Mouse (Mus musculus): ENCODE measurements around the gene Sgk2.
"Not testable (repeated sequence)": the region's sequence is repeated elsewhere in the genome, so short reads cannot be mapped to it uniquely, and the experiment has no call there.

Sgk2 gene

DNA sequence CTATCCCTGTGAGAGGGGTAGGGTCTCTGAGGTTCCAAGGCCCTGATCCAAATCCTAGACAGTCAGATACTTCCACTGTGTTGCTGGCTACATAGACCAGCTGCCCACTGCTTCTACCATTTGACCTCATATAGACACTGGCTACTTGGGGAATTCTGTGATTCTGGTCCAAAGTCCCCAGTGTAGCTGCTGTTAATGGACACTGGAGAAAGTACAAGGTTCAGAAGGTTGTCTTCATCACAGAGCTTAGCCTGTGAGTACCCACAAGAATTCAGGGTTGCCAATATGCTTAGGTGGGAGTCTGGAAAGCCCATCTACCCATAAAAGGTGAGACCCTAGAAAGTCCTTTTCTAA, 4.9 kb downstream of the Sgk2 start:
- no peak for DNase-seq

DNA sequence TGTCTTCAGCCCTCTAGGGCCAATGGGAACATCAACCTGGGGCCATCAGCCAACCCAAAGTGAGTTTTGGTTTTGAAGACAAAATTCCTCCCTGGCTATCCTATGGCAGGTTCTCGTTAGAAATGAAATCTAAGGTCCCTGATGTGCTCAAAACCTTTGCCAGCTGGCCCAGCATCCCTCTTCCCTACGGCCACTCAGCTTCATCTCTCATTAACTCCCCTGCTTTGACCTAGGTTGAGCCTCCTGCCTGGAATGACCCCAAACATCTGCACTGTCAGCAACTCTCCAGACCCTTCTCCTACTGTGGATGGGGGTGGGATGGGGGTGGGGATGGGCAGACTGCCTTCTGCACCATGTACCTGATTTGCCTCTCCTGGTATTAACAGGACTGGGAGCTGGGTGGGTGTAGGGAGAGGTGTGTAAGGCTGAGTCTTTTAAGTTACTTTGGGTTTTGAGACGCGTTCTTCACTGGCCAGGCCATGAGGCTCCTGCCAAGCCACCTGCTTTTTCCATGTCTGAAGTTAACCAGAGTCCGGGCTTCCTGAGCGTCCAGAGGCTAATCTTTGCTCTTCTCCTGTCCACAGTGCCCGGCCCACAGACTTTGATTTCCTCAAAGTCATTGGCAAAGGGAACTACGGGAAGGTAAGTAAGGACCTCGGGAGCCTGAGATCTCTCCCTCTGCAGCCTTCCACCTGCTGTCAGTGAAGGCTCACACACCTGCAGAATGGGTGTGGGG, 6.9 kb downstream of the Sgk2 start:
- DNase-seq: no peak

DNA sequence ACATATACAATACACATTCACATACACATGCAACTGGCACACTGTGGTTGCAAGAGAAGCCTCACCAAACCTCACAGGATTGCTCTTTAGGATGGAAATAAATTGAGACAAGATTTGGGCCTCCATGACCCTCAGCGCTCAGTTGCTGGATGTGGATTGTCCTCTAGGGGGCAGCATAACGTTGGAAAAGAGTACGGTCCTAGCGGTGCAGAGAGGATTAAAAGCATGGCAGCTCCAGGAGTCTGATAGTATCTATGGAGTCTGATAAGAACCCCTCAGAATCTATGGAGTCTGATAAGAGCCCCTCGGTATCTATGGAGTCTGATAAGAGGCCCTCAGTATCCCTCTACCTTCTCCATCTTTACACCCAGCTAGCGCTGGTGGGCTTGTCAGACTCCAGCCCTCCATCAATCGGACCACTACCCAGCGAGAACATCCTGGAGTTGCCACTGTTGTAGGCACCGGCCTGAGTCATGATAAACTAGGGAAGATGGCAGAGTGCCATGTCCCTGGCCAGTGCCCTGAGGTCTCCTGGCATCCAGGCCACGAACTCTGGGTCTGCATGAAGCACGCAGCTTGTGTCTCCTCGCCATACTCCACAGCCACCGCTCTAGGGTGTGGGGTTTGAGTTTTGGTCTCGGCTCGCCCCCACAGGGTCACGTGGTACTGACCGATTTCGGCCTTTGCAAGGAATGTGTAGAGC, 11.5 kb downstream of the Sgk2 start:
- peak; percentile 83 for DNase-seq

DNA sequence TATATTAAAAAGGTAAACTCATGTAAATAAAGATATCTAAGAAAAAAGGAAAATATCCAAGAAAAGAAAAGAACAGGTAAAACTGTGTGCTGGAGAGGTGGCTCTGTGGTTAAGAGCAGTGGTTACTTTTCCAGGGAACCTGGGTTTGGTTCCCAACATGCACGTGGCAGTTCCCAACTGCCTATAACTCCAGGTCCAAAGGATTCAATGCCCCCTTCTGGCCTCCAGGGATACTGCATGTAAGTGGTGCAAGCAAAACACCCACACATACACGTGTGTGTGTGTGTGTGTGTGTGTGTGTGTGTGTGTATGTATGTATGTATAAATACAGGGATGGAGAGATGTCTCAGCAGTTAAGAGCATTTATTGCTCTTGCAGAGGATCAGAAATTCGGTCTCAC, 12.6 kb downstream of the Sgk2 start:
- peak; percentile 78 for DNase-seq

DNA sequence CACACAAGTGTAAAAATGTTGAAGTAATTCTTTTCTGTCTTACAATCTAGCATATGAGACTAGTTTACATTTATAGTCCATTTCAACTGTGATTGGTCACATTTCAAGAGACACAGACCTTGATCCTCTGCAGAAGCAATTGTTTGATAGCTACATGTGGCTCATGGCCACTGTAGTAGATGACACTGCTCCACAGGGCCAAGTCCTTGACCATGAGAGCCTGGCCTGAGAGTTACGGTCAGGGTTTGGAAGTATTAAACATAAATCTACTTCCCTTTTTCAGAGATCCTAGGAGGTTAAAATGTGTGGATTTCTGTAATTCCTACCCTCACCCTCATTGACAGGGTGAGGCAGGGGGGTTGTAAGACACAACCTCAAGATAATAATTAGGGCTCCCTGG, 13.9 kb downstream of the Sgk2 start:
- DNase-seq: no peak

DNA sequence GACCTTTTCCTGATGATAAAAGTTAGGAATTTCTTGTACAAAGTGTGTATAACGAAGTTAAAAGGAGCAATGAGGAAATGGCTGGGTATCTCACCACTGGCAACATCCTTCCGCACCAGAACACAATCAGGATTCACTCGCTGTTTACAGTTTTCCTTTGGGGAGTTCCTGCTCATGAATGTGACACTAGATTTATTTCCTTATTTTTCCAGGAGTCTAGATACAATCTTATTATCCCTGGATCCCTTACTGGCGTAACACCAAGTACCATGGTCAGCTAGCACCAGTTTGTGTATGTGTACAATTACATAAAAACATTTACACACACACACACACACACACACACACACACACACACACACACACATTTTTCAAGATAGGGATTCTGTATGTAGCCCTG, 20.2 kb downstream of the Sgk2 start:
- DNase-seq: peak; percentile 75

DNA sequence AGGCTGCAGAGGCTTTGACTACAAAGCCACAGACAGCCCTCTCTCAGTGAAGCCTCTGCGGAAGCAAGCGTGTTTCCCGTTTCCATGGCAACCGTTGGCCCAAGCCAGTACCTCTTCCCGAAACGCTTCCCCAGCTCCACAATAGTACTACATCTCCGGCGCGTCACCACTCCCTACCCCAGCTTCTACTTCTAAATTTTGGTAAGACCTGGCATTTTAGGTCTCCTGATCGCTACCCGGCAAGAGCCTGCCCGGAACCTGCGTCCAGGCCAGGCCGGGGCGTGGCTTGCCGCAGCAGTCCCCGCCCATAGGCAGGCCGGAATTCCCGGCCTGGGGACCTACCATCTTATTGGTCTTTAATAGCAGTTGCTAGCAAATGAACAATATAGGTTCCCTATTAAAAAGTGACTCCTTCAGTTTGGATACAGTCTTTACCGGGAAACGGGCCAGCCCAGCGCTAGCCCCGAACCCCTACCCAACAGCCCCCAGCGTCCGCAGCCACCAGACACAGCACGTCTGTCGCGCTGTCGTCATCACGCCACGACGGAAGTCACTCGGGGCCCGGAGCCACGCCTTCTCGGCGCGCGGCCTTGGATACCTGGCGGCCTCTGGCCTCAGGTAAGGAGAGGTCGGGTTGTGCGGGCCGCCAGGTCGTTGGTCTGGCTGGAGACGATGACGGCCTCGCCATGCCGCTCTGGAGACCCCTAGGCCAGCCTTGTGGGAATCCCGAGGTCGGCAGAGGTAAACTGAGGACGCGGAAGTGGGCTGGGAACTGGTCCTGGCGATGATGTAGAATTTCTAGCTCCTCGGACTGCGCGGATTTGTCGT, 30.0 kb downstream of the Sgk2 start, which contains the start of gene Ift52:
Gene Ift52 (plus strand): TSS at position 439 of the 828 bp plus-strand sequence.
- peak; percentile 95 for DNase-seq

DNA sequence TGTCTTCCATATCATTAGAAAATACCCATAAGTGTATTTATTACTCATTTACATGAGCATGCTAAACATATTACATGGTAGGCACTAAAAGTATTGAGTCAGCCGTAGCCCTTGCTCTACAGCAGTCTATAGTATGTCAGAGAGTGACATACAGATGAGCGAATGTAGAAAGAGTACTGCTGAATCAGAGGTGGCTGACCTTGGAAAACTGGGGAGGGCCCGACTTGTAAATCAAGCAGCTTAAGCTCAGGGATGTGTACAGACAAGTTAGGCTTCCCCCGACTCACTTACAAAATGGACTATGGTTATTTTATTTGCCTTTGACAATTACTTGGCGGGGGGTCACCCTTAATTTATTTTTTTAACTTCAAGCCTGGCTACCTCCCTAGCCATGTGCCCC, 44.2 kb downstream of the Sgk2 start:
- DNase-seq: no peak

DNA sequence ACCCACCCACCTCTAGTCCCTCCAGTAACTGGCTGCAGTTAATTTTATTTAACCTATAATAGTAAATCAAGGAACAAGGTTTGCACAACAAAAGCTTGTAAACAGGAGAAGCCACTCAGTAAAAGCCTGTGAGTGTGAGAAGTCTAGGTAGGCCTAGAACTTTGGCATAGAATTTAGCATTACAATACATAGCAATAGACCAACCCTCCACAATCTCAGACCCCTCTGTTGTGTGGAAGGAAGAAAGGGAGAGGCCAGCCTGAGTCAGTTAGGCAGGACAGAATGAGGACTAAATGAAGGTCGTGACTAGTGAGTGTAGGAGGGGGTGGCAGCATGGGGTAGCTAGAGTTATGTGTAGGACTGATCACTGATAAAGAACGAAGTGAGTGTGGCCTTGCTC, 44.6 kb downstream of the Sgk2 start:
- DNase-seq: no peak

DNA sequence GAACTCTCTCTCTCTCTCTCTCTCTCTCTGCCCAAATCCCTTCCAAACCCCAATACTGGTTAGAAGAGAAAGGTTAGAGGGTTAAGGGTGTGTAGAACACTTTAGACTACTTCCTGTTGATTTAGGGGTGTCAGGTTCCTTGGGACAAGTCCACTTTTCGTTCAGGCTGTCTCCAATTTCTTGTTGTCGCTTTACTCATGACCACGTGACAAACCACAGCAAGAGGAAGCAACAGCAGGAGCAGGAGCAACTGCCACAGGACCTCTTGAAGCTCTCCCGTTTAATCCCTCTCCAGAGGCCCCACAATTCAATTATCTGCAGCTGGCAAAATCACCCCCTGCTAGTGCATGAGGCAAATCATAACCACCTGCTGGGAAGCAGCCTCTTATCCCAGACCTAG, 45.5 kb downstream of the Sgk2 start:
- no peak for DNase-seq

DNA sequence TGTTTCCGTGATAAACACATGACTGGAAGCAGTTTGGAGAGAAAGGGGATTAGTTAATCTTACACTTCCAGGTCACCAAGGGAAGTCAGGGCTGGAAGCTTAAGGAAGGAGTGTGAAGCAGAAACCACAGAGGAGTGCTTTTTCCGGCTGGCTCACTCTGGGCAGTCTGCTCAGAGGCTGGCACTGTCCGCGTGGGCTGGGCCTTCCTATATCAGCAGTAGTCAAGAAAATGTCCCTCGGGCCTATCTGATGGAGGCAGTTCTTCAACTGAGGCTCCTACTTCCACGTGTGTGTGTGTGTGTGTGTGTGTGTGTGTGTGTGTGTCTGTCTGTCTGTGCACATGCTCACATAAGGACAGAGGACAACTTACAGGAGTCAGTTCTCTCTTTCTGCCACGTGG, 52.8 kb downstream of the Sgk2 start:
- no peak for DNase-seq

DNA sequence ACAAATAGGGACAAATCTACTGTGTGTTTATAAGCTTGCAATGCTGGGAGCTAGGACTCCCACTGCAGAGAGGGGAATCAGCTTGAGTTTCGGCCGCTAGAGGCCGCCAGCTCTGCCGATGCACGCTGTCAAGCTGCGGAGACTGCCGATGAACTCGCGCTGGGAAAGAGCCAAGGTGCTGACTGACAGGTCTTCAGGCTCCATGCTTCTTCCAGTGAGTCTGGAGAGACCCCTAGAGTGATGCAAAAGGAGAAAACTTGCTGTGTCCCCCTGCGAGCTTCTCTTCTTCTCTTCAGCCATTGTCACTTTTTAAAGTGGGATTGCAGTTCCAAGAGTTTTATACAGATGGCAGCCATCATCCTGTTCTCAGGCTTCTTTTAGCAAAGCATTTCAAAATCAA, 61.0 kb downstream of the Sgk2 start:
- peak; percentile 85 for DNase-seq

DNA sequence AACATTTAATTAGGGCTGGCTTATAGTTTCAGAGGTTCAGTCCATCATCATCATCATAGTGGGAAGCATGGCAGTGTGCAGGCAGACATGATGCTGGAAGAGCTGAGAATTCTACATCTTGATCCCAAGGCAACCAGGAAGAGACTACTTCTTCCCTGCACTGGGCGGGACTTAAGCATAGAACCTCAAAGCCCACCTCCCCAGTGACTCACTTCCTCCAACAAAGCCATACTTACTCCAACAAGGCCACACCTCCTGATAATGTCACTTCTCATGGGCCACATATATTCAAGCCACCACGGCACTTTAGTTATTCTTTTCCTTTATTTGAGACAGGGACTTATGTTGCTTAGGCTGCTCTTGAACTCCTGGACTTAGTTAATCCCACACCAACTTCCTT, 62.0 kb downstream of the Sgk2 start:
- DNase-seq: no peak

DNA sequence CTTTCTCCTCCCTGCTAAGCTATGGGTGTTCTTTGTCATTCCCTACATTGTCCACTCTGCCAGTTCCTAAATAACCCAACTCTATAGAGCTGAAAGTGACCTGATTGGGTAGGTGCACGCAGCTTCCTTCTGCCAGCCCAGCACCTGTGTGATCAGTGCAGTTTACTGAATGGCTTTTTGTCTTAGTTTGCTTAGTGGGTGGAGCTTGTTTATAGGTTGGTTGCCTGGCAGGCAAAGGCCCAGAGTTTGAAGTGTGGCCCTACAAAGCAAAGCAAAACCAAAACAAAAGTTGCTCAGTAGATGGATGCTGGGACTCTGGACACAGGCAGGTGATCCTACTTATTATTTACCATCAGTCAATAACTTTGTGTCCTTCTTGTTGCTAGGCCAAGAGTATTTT, 64.6 kb downstream of the Sgk2 start:
- DNase-seq: peak; percentile 32

DNA sequence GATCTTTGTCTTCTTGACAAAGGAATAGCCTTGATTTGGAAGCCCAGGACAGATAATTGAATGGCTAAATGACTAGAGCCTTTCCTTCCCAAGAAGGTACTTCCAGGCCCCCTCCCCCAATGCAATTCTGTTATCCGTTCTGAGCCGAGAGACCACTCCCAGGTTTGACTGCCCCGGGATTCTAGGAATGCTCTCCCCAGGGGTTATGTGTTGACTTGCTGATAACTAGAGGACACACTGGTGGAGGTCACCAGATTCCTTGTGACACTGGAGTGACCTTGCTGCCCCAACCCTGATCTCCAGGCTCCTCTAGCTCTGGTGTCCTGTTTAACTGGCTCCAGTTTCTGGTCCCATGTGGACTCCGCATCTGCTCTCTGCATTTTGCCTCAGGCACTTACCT, 65.0 kb downstream of the Sgk2 start:
- DNase-seq: peak; percentile 30

DNA sequence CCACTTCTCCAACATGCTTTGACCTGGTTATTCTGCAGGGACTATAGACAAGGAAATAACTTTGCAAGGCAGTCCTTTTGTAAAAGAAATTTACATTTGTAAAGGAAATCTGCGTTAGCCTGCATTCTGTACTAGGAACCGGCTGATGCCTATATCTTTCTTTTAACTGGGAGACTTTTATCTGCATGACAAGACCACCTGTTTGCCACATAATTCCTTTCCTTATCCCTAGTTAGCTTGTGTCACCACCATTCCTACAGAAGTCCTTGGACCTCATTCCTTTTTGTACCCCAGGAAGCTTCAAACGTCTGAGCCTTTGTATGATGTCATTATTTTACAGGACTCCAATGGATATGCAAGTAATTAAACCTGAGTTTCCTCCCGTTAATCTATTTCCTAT, 65.7 kb downstream of the Sgk2 start:
- DNase-seq: no peak

DNA sequence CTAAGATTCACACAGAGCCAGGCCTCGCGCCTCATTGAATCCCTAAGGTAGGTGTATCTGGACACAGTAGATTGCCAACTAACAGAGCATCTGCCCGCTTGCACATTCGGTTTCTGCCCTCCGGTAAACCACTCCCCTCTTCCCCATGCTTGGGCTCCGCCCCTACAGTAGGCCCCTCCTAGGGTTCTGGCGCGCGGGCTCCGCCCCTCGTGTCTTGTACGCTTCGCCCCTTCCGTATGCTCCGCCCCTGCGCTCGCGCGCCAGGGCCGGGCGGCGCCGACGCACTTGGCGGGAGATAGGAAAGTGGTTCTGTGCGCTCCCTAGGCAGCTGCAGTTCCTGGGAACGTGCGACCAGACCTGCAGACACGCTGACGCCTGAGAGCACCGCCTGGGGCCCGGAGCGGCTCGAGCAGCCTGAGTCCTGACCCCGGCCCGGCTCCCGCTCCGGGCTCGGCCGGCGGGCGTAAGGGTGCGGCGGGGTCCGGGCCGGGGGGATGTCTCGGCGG, 67.3 kb downstream of the Sgk2 start, which contains the start of gene Mybl2:
Gene Mybl2 (plus strand): TSS at position 353 of the 506 bp plus-strand sequence.
- DNase-seq: peak; percentile 97

DNA sequence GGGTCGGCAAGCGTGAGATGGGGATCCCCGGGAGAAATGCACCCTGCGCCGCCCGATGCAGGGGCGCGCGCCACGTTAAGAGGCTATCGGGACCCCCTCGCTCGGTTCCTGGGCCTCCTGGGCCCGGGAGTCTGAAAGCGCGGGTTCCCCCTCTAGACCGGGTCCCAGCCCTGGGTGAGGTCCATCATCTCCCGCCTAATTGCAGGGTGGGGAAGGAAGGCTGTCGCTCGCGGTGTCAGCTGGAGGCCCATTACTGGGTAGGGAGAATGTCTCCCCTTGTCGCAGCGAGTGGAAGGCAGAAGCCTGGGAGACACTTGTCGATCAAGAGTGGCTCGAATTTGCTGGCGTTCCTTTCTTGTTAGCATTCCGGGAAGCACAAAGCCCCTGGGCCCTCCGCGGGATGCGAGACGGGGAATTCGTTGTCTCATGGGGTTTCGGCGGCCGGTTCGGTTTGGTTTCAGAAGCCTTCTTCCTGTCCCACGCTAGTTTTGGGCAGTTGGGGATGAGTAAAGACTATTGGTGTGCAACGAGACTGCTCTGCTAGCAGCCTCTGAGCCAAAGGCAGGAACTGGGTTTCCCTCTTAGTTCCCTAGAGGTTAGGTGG, 67.9 kb downstream of the Sgk2 start:
- no peak for DNase-seq

DNA sequence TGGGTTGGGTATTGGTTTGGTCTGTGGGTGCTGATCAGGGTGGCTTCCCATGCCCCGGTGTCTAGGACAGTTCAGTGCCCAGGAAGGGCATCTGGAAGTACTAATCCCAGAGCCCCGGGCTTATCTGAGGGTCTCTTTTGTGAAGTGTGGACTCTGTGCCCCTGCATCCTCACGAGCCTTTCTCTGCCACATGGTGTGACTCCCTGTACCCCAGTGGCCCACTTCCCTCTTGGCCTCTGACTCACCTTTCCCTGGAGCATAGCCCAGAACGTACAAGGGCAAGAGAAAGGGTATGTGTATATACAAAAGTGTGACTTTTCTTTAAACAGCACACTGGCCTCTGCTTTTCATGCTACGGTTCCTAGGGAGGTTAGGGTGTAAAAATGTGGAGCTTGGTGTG, 68.6 kb downstream of the Sgk2 start:
- no peak for DNase-seq

DNA sequence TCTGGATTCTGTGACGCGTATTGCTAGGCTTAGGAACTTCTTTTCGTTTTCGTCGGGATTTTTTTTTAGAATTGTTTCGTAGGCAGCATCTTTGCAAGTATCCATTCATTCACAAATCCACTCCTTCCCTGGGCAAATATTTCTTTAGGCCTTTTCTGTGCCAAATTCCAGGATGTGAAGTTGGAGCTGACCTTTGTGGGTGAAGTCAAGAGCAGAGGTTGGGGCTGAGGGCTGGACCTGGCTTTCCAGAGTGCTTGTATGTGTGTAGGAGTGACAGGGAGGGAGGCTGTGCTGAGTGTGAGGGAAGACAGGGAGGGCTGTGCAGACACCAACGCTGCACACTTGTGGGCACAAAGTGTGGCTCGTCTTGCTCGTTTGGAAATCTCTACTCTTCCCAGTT, 69.5 kb downstream of the Sgk2 start:
- DNase-seq: peak; percentile 49

DNA sequence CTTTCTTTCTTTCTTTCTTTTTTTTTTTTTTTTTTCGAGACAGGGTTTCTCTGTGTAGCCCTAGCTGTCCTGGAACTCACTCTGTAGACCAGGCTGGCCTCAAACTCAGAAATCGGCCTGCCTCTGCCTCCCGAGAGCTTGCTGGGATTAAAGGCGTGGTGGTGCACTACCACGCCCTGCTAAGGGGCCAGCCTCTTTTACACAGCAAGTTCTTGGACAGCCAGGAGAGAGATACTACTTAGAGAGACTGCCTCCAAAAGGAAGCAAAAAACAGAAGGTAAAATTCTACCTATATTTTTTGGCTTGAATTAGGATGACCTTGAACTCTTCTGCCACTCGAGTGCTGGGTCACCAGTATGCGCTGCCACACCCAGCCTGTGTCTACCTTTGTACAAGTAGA, 71.9 kb downstream of the Sgk2 start:
- not testable (repeated sequence) for DNase-seq

DNA sequence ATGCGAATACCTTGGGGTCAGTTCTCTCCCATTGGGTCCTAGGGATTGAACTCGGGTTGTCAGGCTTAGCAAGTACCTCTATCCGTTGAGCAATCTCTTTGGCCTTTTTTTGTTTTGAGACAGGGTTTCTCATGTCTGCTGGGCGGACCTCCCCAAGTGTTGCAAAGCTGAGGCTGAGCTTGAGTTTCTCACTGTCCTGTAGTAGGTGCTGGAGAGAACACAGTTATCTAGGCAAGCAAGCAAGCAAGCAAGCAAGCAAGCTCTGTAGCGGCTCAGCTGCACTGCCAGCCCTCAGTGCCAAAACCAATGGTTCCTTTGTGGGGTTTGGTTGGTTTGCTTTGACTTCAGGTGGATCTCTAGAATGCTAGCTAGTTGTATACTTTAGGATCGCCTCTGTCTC, 73.5 kb downstream of the Sgk2 start:
- DNase-seq: no peak
